Mouse (Mus musculus): ENCODE data around the gene Slc25a13. TPM values are rescaled to one million over a fixed set of nuclear protein-coding genes. Genes with fewer than 3 reads are reported as not detected.

Slc25a13 gene
- polyA plus RNA-seq, 1 experiment, result 7.3 TPM

GRCm38 (mm10) chr6:6167339-6168126 is 49.4 kb downstream of the Slc25a13 start:
- no peak for DNase-seq (ENCODE audit: low read depth)

GRCm38 (mm10) chr6:6162993-6163623 is 53.9 kb downstream of the Slc25a13 start:
- DNase-seq (ENCODE audit: low read depth), result no peak

- no peak for DNase-seq (ENCODE audit: low read depth)
Measured at GRCm38 (mm10) chr6:6162146-6162545, 54.8 kb downstream of the Slc25a13 start.

GRCm38 (mm10) chr6:6160645-6161426 is 56.1 kb downstream of the Slc25a13 start:
- DNase-seq (ENCODE audit: low read depth), result no peak

- no peak for DNase-seq (ENCODE audit: low read depth)
Measured at GRCm38 (mm10) chr6:6159221-6159859, 57.6 kb downstream of the Slc25a13 start.

GRCm38 (mm10) chr6:6153426-6153825 is 63.5 kb downstream of the Slc25a13 start:
- DNase-seq (ENCODE audit: low read depth), result no peak

- DNase-seq (ENCODE audit: low read depth), result no peak
Measured at GRCm38 (mm10) chr6:6150811-6151210, 66.2 kb downstream of the Slc25a13 start.

GRCm38 (mm10) chr6:6149751-6150150 is 67.2 kb downstream of the Slc25a13 start:
- no peak for DNase-seq (ENCODE audit: low read depth)

- no peak for DNase-seq (ENCODE audit: low read depth)
Measured at GRCm38 (mm10) chr6:6149329-6149728, 67.6 kb downstream of the Slc25a13 start.

GRCm38 (mm10) chr6:6145412-6145811 is 71.6 kb downstream of the Slc25a13 start:
- DNase-seq (ENCODE audit: low read depth), result no peak

GRCm38 (mm10) chr6:6143525-6143924 is 73.4 kb downstream of the Slc25a13 start:
- no peak for DNase-seq (ENCODE audit: low read depth)

- DNase-seq (ENCODE audit: low read depth), result no peak
Measured at GRCm38 (mm10) chr6:6140370-6140769, 76.6 kb downstream of the Slc25a13 start.

- DNase-seq (ENCODE audit: low read depth), result no peak
Measured at GRCm38 (mm10) chr6:6139061-6139460, 77.9 kb downstream of the Slc25a13 start.

- no peak for DNase-seq (ENCODE audit: low read depth)
Measured at GRCm38 (mm10) chr6:6136812-6137211, 80.2 kb downstream of the Slc25a13 start.

- DNase-seq (ENCODE audit: low read depth), result no peak
Measured at GRCm38 (mm10) chr6:6134935-6135334, 82.0 kb downstream of the Slc25a13 start.

GRCm38 (mm10) chr6:6133556-6134050 is 83.4 kb downstream of the Slc25a13 start:
- no peak for DNase-seq (ENCODE audit: low read depth)

- no peak for DNase-seq (ENCODE audit: low read depth)
Measured at GRCm38 (mm10) chr6:6132047-6132446, 84.9 kb downstream of the Slc25a13 start.

- DNase-seq (ENCODE audit: low read depth), result no peak
Measured at GRCm38 (mm10) chr6:6125620-6126019, 91.4 kb downstream of the Slc25a13 start.

GRCm38 (mm10) chr6:6121904-6122303 is 95.1 kb downstream of the Slc25a13 start:
- DNase-seq (ENCODE audit: low read depth), result no peak

GRCm38 (mm10) chr6:6120841-6121240 is 96.1 kb downstream of the Slc25a13 start:
- no peak for DNase-seq (ENCODE audit: low read depth)

GRCm38 (mm10) chr6:6115771-6116170 is 101.2 kb downstream of the Slc25a13 start:
- DNase-seq (ENCODE audit: low read depth), result no peak

- no peak for DNase-seq (ENCODE audit: low read depth)
Measured at GRCm38 (mm10) chr6:6113776-6114175, 103.2 kb downstream of the Slc25a13 start.
